Mouse (Mus musculus): ENCODE results near the gene Dnajb6.
"Not testable (repeated sequence)": the region's sequence is repeated elsewhere in the genome, so short reads cannot be mapped to it uniquely, and the experiment has no call there.

Gene Dnajb6

GRCm38 (mm10) chr5:29735557-29736061, at the start of gene Dnajb6, which contains the start of gene Gm5129:
Gene Dnajb6 (plus strand): TSS chr5:29735688.
Gene Gm5129 (minus strand): TSS chr5:29735936.
- in situ Hi-C loops (cut with MseI, MboI): no loop called here

GRCm38 (mm10) chr5:29687671-29688070, 47.8 kb upstream of the Dnajb6 start:
- in situ Hi-C loops (cut with MseI, MboI): no loop called here

GRCm38 (mm10) chr5:29688352-29688751, 47.1 kb upstream of the Dnajb6 start:
- in situ Hi-C loops (cut with MseI, MboI): no loop called here

DNA sequence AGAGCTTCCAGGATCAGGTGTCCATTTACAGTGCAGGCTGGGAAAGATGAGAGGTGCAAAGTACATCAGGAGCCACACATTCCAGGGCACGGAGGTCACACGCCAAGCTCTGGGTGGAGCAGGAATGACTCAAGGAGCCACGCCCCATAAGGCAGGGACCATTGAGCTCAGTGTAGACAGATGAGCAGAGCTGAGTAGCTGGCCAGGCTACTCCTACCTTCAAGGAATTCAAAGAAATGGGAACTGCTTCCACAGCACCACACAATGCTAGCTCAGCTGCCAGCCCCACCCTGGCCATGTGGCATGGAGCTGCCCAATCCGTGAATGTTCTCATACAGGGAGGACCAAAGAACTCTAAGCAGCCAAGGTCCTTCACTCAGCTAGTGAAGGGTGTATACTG, 37.0 kb upstream of the Dnajb6 start:
- in situ Hi-C loops (cut with MseI, MboI): no loop called here

GRCm38 (mm10) chr5:29699520-29700202, 35.8 kb upstream of the Dnajb6 start:
- in situ Hi-C loops (cut with MseI, MboI): no loop called here

DNA sequence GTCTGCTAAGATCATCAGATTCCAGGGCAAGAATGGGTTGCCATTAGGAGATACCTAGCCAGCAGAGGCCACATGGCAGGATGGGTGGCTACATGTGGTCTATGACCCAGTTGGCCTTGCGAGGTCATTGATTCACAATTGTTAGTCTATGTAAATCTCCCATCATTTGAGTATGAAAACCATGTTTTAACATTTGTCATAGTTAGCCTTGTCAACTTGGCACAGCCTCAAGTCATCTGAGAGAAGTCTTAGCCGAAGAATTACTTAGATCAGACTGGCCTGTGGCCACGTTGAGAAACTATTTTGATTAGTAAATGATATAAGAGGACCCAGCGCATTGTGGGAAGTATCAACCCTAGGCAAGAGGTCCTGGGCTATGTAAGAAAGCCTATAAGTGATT, 28.2 kb upstream of the Dnajb6 start:
- in situ Hi-C loops (cut with MseI, MboI): no loop called here

- in situ Hi-C loops (cut with MseI, MboI): no loop called here
Observed at GRCm38 (mm10) chr5:29708258-29708657, 27.2 kb upstream of the Dnajb6 start.

- in situ Hi-C loops (cut with MseI, MboI): no loop called here
Observed at GRCm38 (mm10) chr5:29711631-29712030, 23.9 kb upstream of the Dnajb6 start.

DNA sequence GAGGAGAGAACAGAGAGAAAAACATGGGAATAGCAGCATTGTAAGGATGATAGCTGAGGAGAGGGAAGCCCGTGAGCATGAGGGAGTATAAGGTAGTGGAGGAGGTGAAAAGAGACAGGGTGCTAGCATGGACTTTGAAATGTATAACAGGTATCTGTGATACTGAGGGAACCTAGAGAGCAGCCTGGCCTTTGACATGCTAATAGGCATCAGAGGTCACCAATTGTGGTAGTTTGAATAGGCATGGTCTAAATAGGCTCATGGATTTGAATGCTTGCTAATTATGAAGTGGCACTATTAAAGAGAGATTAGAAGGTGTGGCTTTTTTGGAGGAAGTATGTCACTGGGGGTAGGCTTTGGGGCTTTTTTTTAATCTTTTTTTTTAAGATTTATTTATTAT, 22.6 kb upstream of the Dnajb6 start:
- in situ Hi-C loops (cut with MseI, MboI): no loop called here

- in situ Hi-C loops (cut with MseI, MboI): no loop called here
Observed at GRCm38 (mm10) chr5:29721159-29721558, 14.3 kb upstream of the Dnajb6 start.

DNA sequence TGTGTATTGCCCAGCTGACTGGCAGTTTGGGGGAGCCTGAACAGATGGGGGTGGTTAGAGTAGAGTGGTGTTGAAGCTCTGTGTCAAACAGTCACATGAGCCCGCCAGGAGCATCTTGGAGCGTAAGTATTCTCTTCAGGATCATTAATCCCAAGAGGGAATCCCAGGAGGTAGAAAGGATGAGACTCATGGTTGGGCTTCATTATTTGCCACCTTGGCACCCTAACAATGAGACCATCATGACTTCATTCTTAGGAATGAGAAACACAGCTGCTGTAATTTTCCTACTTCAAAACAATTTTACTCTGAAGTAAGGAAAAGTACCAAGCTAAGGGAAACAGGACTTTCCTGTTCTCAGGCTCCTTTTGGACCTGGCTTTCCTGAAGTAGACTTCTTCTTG, 10.1 kb upstream of the Dnajb6 start:
- in situ Hi-C loops (cut with MseI, MboI): no loop called here

- in situ Hi-C loops (cut with MseI, MboI): not testable (repeated sequence)
Observed at GRCm38 (mm10) chr5:29726070-29726469, 9.4 kb upstream of the Dnajb6 start.

- in situ Hi-C loops (cut with MseI, MboI): no loop called here
Observed at GRCm38 (mm10) chr5:29734831-29735510, 517 bp upstream of the Dnajb6 start.

DNA sequence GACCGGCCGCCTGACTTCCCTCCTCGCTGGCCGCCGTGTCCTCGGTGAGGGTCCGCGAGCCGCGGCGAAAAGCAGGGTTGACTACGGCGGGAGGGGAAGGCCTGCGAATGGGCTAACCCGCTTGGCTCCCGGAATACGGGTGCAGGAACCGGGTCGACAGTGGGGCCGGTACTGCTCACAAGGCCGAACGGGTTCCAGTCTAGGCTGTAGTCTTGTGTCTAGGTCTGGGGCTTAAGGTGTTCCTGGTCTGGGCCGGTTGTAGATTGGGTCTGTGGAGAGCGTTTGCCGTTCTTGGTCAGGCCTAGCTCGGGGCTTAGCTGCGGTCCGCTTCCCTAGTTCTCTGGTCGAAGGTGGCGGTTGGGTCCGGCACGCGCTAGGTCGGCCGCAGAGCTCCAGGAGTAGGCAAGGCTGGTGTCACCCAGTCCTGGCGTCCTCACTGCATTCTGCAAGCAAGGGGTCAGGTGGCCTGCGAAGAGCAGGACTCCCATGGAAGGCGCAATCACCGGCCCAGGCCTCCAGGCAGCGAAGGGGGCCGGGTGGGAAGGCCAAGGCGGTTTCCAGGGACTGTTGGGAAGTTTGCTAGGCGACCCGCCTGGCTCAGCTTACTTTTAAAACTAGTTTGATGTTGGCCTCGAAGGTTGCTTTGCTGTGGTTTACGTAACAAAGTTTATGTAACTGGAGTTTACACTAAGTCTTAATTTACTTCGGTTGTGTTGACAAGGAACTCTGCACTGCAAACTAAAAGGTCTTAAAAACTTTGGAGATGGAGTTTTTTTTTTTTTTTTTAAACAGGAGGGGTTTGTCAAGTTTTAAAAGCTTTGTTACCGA, 799 bp downstream of the Dnajb6 start:
- in situ Hi-C loops (cut with MseI, MboI): no loop called here

DNA sequence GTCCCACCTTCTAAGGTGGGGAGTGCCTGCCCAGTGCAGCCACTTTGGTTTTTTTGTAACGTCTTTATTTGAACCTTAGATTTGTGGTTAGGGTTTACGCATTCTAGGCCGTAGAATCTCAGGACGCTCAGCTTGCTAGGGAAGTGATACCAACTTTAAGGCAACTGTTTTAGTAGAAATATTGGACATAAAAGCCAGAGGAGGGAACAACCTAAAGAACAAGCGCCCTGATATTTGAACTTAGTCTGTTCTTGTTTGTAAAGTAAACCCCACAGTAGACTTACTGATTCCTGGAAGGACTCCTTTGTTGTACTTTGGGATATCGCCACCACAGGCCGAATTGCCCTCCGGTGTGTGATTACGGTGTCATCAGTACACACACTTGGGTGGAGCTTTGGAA, 1.5 kb downstream of the Dnajb6 start:
- in situ Hi-C loops (cut with MseI, MboI): no loop called here

DNA sequence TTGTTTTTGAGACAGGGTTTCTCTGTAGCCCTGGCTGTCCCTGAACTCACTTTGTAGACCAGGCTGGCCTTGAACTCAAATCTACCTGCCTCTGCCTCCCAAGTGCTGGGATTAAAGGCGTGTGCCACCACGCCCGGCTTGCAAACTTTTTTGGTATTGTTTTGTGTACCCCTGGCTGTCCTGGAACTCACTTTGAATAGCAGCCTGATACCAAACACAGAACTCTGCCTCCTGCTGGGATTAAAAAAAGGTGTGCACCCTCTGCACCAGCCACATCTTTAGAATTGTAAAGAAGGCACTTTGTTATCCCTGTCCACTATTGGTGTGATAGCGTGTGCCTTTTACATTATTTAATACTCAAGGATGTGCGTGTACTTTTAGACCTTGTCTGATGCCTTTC, 2.0 kb downstream of the Dnajb6 start:
- in situ Hi-C loops (cut with MseI, MboI): no loop called here

DNA sequence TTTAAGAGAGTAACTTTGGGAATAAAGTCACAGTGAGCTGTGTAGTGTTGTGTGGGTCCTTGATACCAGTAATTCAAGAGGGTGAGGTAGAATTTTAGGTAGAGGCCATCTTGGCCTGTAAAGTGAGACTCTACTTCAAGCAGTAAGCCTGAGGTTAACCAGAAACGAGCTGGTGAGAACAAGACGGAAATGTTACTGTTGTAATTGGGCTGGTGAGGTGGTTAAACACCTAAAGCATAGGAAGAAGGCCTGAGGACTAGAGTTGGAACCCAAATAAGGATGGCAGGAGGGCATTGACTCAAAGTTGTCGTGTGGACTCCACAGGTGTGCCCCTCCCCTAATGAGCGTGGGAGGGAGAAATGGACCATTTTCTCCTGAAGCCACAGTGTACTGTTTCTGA, 2.6 kb downstream of the Dnajb6 start:
- in situ Hi-C loops (cut with MseI, MboI): no loop called here

GRCm38 (mm10) chr5:29740651-29741050, 5.2 kb downstream of the Dnajb6 start:
- in situ Hi-C loops (cut with MseI, MboI): no loop called here

DNA sequence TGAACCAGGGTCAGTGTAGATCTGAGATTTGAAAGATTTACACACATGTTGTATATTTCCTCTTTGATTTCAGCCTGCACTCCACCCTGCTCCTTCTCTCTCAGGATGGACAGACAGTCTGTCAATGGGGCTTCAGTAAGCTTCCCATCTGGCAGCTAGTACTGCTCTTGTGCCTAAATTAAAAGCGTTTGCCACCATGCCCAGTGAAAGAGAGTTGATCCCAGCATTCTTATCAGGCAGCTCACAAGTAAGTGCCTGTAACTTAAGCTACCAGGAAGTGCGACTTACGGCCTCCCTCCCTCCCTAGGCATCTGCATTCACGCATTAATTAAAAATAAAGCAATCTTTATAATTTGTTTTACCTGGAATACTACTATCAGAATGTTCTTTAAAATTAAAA, 5.6 kb downstream of the Dnajb6 start:
- in situ Hi-C loops (cut with MseI, MboI): no loop called here

DNA sequence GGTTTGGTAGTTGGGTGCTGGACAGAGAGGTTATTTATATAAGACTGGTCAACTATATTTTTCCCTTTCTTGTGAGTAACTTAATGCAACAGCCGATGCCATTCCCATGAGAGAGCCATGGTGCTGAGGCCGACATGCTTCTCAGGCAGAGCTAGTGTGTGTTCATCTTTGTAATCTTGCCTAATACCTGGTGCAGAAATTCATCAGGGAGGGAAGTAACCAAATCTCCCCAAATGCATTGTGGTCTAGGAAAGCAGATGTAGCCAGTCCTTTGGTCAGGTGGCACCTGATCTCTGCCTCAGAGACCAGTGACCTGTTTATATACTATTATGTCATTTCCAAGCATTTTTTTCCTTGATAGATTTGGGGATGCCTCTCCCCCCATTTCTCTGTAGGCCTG, 12.2 kb downstream of the Dnajb6 start:
- in situ Hi-C loops (cut with MseI, MboI): no loop called here

- in situ Hi-C loops (cut with MseI, MboI): no loop called here
Observed at GRCm38 (mm10) chr5:29751306-29751705, 15.8 kb downstream of the Dnajb6 start.

DNA sequence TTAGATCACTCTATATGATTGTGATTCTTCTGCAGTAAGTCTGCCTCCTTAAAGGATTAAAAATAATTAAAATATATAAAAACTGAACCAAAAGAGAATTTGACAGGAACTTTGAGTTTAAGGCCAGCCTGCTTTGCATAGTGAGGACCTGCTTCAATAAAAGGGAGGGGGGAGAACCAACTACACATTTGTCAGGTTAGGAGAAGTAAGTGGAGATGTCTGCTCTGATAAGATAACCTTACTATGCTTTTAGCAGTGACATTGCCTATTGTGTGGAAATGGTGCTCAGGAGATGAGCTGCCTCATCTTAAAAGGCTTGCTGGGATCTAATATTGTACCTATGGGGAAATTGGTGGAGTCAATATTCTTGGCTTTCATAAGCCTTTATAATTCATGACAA, 17.4 kb downstream of the Dnajb6 start:
- in situ Hi-C loops (cut with MseI, MboI): no loop called here

Measured in mouse trophoblast stem cell (cell line).